Mouse (Mus musculus): ENCODE data around the gene Gm3029. TPM values are rescaled to one million over a fixed set of nuclear protein-coding genes. Genes with fewer than 3 reads are reported as not detected.

The Gm3029 gene
- not detected in 2 replicates for polyA plus RNA-seq (2012; rRNA removed)

GRCm38 (mm10) chr14:3931456-3931855 is at the start of gene Gm3029:
Gene Gm3029 (plus strand): TSS chr14:3931756.

DNA sequence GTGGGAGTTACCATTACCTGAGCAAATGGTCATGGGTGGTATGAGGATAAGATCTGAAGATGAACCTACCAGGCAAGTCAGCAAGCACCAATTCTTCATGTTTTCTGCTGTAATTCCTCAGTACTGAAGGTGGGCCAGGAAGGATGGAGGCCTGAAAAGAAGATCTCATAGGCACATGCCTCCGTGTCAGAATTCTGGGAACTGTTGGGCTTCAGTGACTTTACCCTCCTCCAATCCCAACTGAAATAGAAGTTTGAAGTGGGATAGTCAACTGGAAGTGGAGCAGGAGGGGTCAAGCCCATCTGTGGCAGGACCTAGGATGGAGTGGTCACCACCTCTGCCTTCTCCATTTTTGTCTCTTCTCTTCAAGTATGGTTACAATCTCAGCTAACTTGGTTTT is 47.7 kb upstream of the Gm3029 start, which contains the start of gene Gm2916:
Gene Gm2916 (plus strand): TSS at position 301 of the 400 bp plus-strand sequence.

DNA sequence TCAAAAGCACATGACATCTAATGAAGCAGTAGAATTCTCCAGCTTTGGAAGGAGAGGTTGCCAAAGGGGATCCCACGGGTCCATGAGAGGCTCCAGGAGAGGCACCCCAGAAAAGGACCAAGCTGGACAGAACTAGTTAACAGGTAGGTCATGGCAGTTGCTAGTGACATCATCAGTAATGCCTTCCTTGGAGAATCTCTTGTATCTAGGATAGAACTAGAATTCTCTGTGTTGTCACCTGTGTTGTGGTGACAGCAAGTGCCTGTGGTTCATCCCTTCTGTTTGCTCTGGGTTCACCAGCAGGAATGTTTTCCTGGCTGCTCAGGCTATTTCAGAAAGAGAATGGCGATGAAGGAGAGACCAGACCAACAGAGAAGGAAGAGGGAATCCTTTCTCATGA is 31.7 kb downstream of the Gm3029 start, which contains the start of gene Gm3095:
Gene Gm3095 (plus strand): TSS at position 301 of the 400 bp plus-strand sequence.

Other genes with a start within 250 kb of the Gm3029 start
- not detected in 2 replicates for gene Gm3043, start 243.0 kb upstream of the Gm3029 start, polyA plus RNA-seq (2012; rRNA removed)
- not detected in 2 replicates for gene Gm3002, start 121.7 kb upstream of the Gm3029 start, polyA plus RNA-seq (2012; rRNA removed)
- not detected in 2 replicates for gene Gm3033, start 85.5 kb upstream of the Gm3029 start, polyA plus RNA-seq (2012; rRNA removed)
- not detected in 2 replicates for gene Gm2916, start 47.6 kb upstream of the Gm3029 start, polyA plus RNA-seq (2012; rRNA removed)
- gene Gm3095, start 31.8 kb downstream of the Gm3029 start, polyA plus RNA-seq (2012; rRNA removed) = not detected in 2 replicates
- not detected in 2 replicates for gene Gm3099, start 66.6 kb downstream of the Gm3029 start, polyA plus RNA-seq (2012; rRNA removed)
- not detected in 2 replicates for gene Gm5796, start 92.2 kb downstream of the Gm3029 start, polyA plus RNA-seq (2012; rRNA removed)
- not detected in 2 replicates for gene Gm3115, start 152.4 kb downstream of the Gm3029 start, polyA plus RNA-seq (2012; rRNA removed)
- 0.01 TPM in 1 of 2 replicates, not detected in the other for gene Gm8108, start 178.8 kb downstream of the Gm3029 start, polyA plus RNA-seq (2012; rRNA removed)
- gene Gm3127, start 233.3 kb downstream of the Gm3029 start, polyA plus RNA-seq (2012; rRNA removed) = not detected in 2 replicates